Mouse (Mus musculus) olfactory bulb, adult 2 months (tissue): ENCODE data around the gene Nucks1.

ENCODE experiments used
- CTCF ChIP-seq: fragments of 200-500 bp; IDR thresholded peaks from 2 replicates; pipeline ENCODE4 v1.5.1; 2012; ENCODE audit warnings: low read depth, mild to moderate bottlenecking, low read length, moderate library complexity; ENCODE audit not compliant: insufficient read depth
- POLR2A ChIP-seq: fragments of 200-500 bp; IDR thresholded peaks from 2 replicates; pipeline ENCODE4 v1.6.1; 2012; ENCODE audit warnings: mild to moderate bottlenecking, low read depth, low read length, moderate library complexity; ENCODE audit not compliant: insufficient read depth

DNA sequence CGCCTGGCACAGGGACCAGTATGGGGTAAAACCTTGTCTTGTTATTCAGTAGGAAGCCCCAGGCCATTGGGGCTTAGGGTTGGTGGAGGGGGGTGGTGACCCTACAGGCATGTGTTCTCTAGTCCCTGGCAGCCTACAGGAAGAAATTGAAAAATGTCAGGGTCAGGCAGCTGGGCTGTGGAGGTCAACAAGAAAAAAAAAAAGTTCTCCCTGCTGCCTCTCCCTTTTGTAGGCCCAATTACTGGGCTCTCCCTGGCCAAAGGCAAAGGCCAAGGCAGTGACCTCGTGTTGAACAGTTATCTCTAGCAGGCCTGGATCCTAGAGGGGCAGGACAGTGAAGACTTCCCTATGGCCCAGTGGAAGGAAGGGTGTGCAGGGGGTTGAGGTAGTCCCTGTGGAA, 70.1 kb downstream of the Nucks1 start:
- no peak for TF ChIP-seq CTCF
- no peak for TF ChIP-seq POLR2A
